Mouse (Mus musculus) adrenal gland, postnatal 25 days (tissue): ENCODE data around the gene Gpc2. TPM values are rescaled to one million over a fixed set of nuclear protein-coding genes. Genes with fewer than 3 reads are reported as not detected.

ENCODE experiments used
- total RNA-seq: library from RNA; stranded (reverse); gene quantifications from 2 replicates; pipeline ENCODE4 v1.2.3, GENCODE M21; 2021

Gpc2 gene
- total RNA-seq, 1 experiment from 2014 or later: 0.91 TPM

Other genes with a start within 250 kb of the Gpc2 start
- not detected in 2 replicates for gene Smok3c, start 226.8 kb downstream of the Gpc2 start, total RNA-seq
- gene Zkscan1, start 194.9 kb downstream of the Gpc2 start, total RNA-seq: 40.4 and 47.5 TPM in 2 replicates
- gene Zscan21, start 163.1 kb downstream of the Gpc2 start, total RNA-seq: 18.9 and 19.8 TPM in 2 replicates
- gene Zfp113, start 124.3 kb downstream of the Gpc2 start, total RNA-seq: 11.4 and 14.1 TPM in 2 replicates
- 136 and 140 TPM in 2 replicates for gene Cops6, start 118.9 kb downstream of the Gpc2 start, total RNA-seq
- 19.1 and 25.8 TPM in 2 replicates for gene Ap4m1, start 108.0 kb downstream of the Gpc2 start, total RNA-seq
- gene Mcm7, start 107.6 kb downstream of the Gpc2 start, total RNA-seq: 46.7 and 48.8 TPM in 2 replicates
- 42.9 and 46.0 TPM in 2 replicates for gene Taf6, start 92.6 kb downstream of the Gpc2 start, total RNA-seq
- gene Cnpy4, start 92.5 kb downstream of the Gpc2 start, total RNA-seq: 21.6 and 25.5 TPM in 2 replicates
- 9.4 and 12.1 TPM in 2 replicates for gene Mblac1, start 85.7 kb downstream of the Gpc2 start, total RNA-seq
- gene Nxpe5, start 54.1 kb downstream of the Gpc2 start, total RNA-seq: 0.30 TPM in 1 of 2 replicates, not detected in the other
- 79.7 and 96.6 TPM in 2 replicates for gene Lamtor4, start 24.5 kb downstream of the Gpc2 start, total RNA-seq
- 31.6 and 38.4 TPM in 2 replicates for gene BC037034, start 16.0 kb downstream of the Gpc2 start, total RNA-seq
- gene Gal3st4, start 7.2 kb downstream of the Gpc2 start, total RNA-seq: not detected in 2 replicates
- gene Gm43720, start within 50 bp of the Gpc2 start, total RNA-seq: not detected in 2 replicates
- not detected in 2 replicates for gene Stag3, start 235 bp upstream of the Gpc2 start, total RNA-seq
- not detected in 2 replicates for gene Pvrig, start 62.0 kb upstream of the Gpc2 start, total RNA-seq
- gene Zfp157, start 161.5 kb upstream of the Gpc2 start, total RNA-seq: 6.4 and 9.1 TPM in 2 replicates